Mouse (Mus musculus): ENCODE measurements around the gene Serpine3. TPM values are rescaled to one million over a fixed set of nuclear protein-coding genes. Genes with fewer than 3 reads are reported as not detected.

Gene Serpine3
- not detected in 2 replicates for polyA plus RNA-seq (2012; rRNA removed)
- not detected in 2 replicates for polyA plus RNA-seq (2014; fragmentation: Nextera tagmentation; extraction: Ambion mirVana)

GRCm38 (mm10) chr14:62663367-62663766 lies at the start of gene Serpine3:
Gene Serpine3 (plus strand): TSS chr14:62663667.
- H3K27me3 ChIP-seq (ENCODE audit: control insufficient read depth, insufficient read depth, low read length) = no peaks in the 10 kb centered on the region
- TF ChIP-seq EP300 (IDR thresholded peaks at IDR 0.05; ENCODE audit: low read depth) = no peak
- TF ChIP-seq CTCF (IDR thresholded peaks at IDR 0.05; ENCODE audit: low read depth) = no peak
- WGBS (ENCODE audit: insufficient replicate concordance) = 69% methylated on average over 8 of the region's 8 CpGs

GRCm38 (mm10) chr14:62622393-62622792 lies 41.1 kb upstream of the Serpine3 start:
- H3K9me3 ChIP-seq (ENCODE audit: control insufficient read depth, low read length) = no peaks in the 10 kb centered on the region
- DNase-seq (ENCODE audit: low read depth in 3 of 3, low spot score in 3 of 3) (no peak), ATAC-seq (ENCODE audit: insufficient read depth) (no peak)
- no peak overlapping the region for H3K4me3 ChIP-seq (ENCODE audit: insufficient read depth in 1 of 2, low read depth in 2 of 2, low read length in 2 of 2)
- no peak overlapping the region for H3K4me2 ChIP-seq (ENCODE audit: low read depth)
- TF ChIP-seq EP300 (IDR thresholded peaks at IDR 0.05; ENCODE audit: low read depth) (no peak), CTCF (IDR thresholded peaks at IDR 0.05; ENCODE audit: low read depth) (no peak)
- H3K27me3 ChIP-seq (ENCODE audit: control insufficient read depth, insufficient read depth, low read length) = no peaks in the 10 kb centered on the region
- no peaks in the 10 kb centered on the region for H3K4me1 ChIP-seq (replicated peaks; ENCODE audit: control insufficient read depth in 2 of 2, insufficient read depth in 2 of 2, low read length in 1 of 2)
- H3K36me3 ChIP-seq (replicated peaks; ENCODE audit: control insufficient read depth, insufficient read depth, low read depth) = no peaks in the 10 kb centered on the region
- no peak overlapping the region for H3K9ac ChIP-seq (replicated peaks)
- 76% methylated on average over 3 of the region's 3 CpGs for WGBS (ENCODE audit: insufficient replicate concordance)
- no peak overlapping the region for H3K27ac ChIP-seq

More at GRCm38 (mm10) chr14:62663367-62663766, at the start of gene Serpine3:
- H3K9me3 ChIP-seq (ENCODE audit: control insufficient read depth, low read length) = no peaks in the 10 kb centered on the region
- no peak for ATAC-seq (ENCODE audit: insufficient read depth)
- H3K4me1 ChIP-seq (replicated peaks; ENCODE audit: control insufficient read depth in 2 of 2, insufficient read depth in 2 of 2, low read length in 1 of 2) = no peaks in the 10 kb centered on the region
- H3K4me2 ChIP-seq (ENCODE audit: low read depth) = no peak within 1 kb of the TSS
- no peaks in the 10 kb centered on the region for H3K36me3 ChIP-seq (replicated peaks; ENCODE audit: control insufficient read depth, insufficient read depth, low read depth)
- DNase-seq (ENCODE audit: low read depth in 3 of 3, low spot score in 3 of 3) = no peak
- no peak within 1 kb of the TSS for H3K27ac ChIP-seq
- no peak within 1 kb of the TSS for H3K4me3 ChIP-seq (ENCODE audit: insufficient read depth in 1 of 2, low read depth in 2 of 2, low read length in 2 of 2)
- H3K9ac ChIP-seq (replicated peaks) = no peak within 1 kb of the TSS

- no peak overlapping the region for H3K27ac ChIP-seq
- no peaks in the 10 kb centered on the region for H3K27me3 ChIP-seq (ENCODE audit: control insufficient read depth, insufficient read depth, low read length)
- H3K9me3 ChIP-seq (ENCODE audit: control insufficient read depth, low read length) = no peaks in the 10 kb centered on the region
- no peaks in the 10 kb centered on the region for H3K4me1 ChIP-seq (replicated peaks; ENCODE audit: control insufficient read depth in 2 of 2, insufficient read depth in 2 of 2, low read length in 1 of 2)
- 56% methylated on average over 5 of the region's 5 CpGs for WGBS (ENCODE audit: insufficient replicate concordance)
- H3K4me2 ChIP-seq (ENCODE audit: low read depth) = no peak overlapping the region
- no peak overlapping the region for H3K4me3 ChIP-seq (ENCODE audit: insufficient read depth in 1 of 2, low read depth in 2 of 2, low read length in 2 of 2)
- H3K9ac ChIP-seq (replicated peaks) = no peak overlapping the region
- no peak for DNase-seq (ENCODE audit: low read depth in 3 of 3, low spot score in 3 of 3)
- ATAC-seq (ENCODE audit: insufficient read depth) = no peak
- TF ChIP-seq CTCF (IDR thresholded peaks at IDR 0.05; ENCODE audit: low read depth) (no peak), EP300 (IDR thresholded peaks at IDR 0.05; ENCODE audit: low read depth) (no peak)
- H3K36me3 ChIP-seq (replicated peaks; ENCODE audit: control insufficient read depth, insufficient read depth, low read depth) = no peaks in the 10 kb centered on the region
Observed at GRCm38 (mm10) chr14:62627951-62628350, 35.5 kb upstream of the Serpine3 start.

GRCm38 (mm10) chr14:62637436-62638344 lies 25.8 kb upstream of the Serpine3 start:
- TF ChIP-seq CTCF (IDR thresholded peaks at IDR 0.05; ENCODE audit: low read depth) (no peak), EP300 (IDR thresholded peaks at IDR 0.05; ENCODE audit: low read depth) (no peak)
- Histone ChIP-seq H3K9me3 (ENCODE audit: control insufficient read depth, low read length) (no peaks in the 10 kb centered on the region), H3K36me3 (replicated peaks; ENCODE audit: control insufficient read depth, insufficient read depth, low read depth) (no peaks in the 10 kb centered on the region), H3K27ac (no peak overlapping the region), H3K4me3 (ENCODE audit: insufficient read depth in 1 of 2, low read depth in 2 of 2, low read length in 2 of 2) (no peak overlapping the region), H3K4me1 (replicated peaks; ENCODE audit: control insufficient read depth in 2 of 2, insufficient read depth in 2 of 2, low read length in 1 of 2) (no peaks in the 10 kb centered on the region), H3K4me2 (ENCODE audit: low read depth) (no peak overlapping the region), H3K9ac (replicated peaks) (no peak overlapping the region), H3K27me3 (ENCODE audit: control insufficient read depth, insufficient read depth, low read length) (no peaks in the 10 kb centered on the region)
- no peak for ATAC-seq (ENCODE audit: insufficient read depth)
- WGBS (ENCODE audit: insufficient replicate concordance) = 24% methylated on average over 9 of the region's 9 CpGs
- no peak for DNase-seq (ENCODE audit: low read depth in 3 of 3, low spot score in 3 of 3)

GRCm38 (mm10) chr14:62638345-62638702 lies 25.1 kb upstream of the Serpine3 start:
- no peak for ATAC-seq (ENCODE audit: insufficient read depth)
- TF ChIP-seq EP300 (IDR thresholded peaks at IDR 0.05; ENCODE audit: low read depth) (no peak), CTCF (IDR thresholded peaks at IDR 0.05; ENCODE audit: low read depth) (no peak)
- 57% methylated on average over 6 of the region's 6 CpGs for WGBS (ENCODE audit: insufficient replicate concordance)
- Histone ChIP-seq H3K9me3 (ENCODE audit: control insufficient read depth, low read length) (no peaks in the 10 kb centered on the region), H3K27me3 (ENCODE audit: control insufficient read depth, insufficient read depth, low read length) (no peaks in the 10 kb centered on the region), H3K4me2 (ENCODE audit: low read depth) (no peak overlapping the region), H3K27ac (no peak overlapping the region), H3K4me3 (ENCODE audit: insufficient read depth in 1 of 2, low read depth in 2 of 2, low read length in 2 of 2) (no peak overlapping the region), H3K9ac (replicated peaks) (no peak overlapping the region), H3K36me3 (replicated peaks; ENCODE audit: control insufficient read depth, insufficient read depth, low read depth) (no peaks in the 10 kb centered on the region), H3K4me1 (replicated peaks; ENCODE audit: control insufficient read depth in 2 of 2, insufficient read depth in 2 of 2, low read length in 1 of 2) (no peaks in the 10 kb centered on the region)
- no peak for DNase-seq (ENCODE audit: low read depth in 3 of 3, low spot score in 3 of 3)

Measured in liver, embryonic 14.5 days (tissue).